Mouse (Mus musculus) cerebellum, postnatal 4 days (tissue): ENCODE results near the gene Bckdha.
A peak's percentile ranks its signal among the peaks of the same experiment; 100 is the strongest.

Experiments used
- DNase-seq, 2 experiments: peaks; one replicate each; pipeline ENCODE4 v3.0.0; 2022; ENCODE audit warnings: low spot score in 2 of 2, mixed read lengths in 1 of 2

Bckdha gene

GRCm38 (mm10) chr7:25658657-25659472, at the start of gene Bckdha, which contains the start of gene Exosc5:
TSS of gene Bckdha (minus strand) at chr7:25658981.
TSS of gene Exosc5 (plus strand) at chr7:25659164.
- peak; percentile 92 to 98 for DNase-seq

GRCm38 (mm10) chr7:25707581-25708292, 49.0 kb upstream of the Bckdha start:
- DNase-seq: no peak

GRCm38 (mm10) chr7:25706578-25707170, 47.9 kb upstream of the Bckdha start:
- DNase-seq: no peak

- DNase-seq: no peak
These were observed 47.0 kb upstream of the Bckdha start for GRCm38 (mm10) chr7:25705801-25706251.

GRCm38 (mm10) chr7:25704716-25705364, 46.1 kb upstream of the Bckdha start:
- DNase-seq: no peak

GRCm38 (mm10) chr7:25703793-25704494, 45.2 kb upstream of the Bckdha start:
- DNase-seq: no peak

- no peak for DNase-seq
These were observed 43.6 kb upstream of the Bckdha start for GRCm38 (mm10) chr7:25702350-25702749.

- DNase-seq: no peak
These were observed 42.0 kb upstream of the Bckdha start for GRCm38 (mm10) chr7:25700732-25701131.

GRCm38 (mm10) chr7:25699851-25700250, 41.1 kb upstream of the Bckdha start:
- DNase-seq: no peak

GRCm38 (mm10) chr7:25694104-25694503, 35.3 kb upstream of the Bckdha start:
- no peak for DNase-seq

- no peak for DNase-seq
These were observed 31.3 kb upstream of the Bckdha start for GRCm38 (mm10) chr7:25690051-25690450.

GRCm38 (mm10) chr7:25689603-25690021, 30.8 kb upstream of the Bckdha start:
- DNase-seq: no peak

- DNase-seq: no peak
These were observed 30.2 kb upstream of the Bckdha start for GRCm38 (mm10) chr7:25688810-25689586.

- DNase-seq: peak in 1 of 2 experiments; percentile 30
These were observed 29.1 kb upstream of the Bckdha start for GRCm38 (mm10) chr7:25687811-25688401.

- DNase-seq: peak in 1 of 2 experiments; percentile 42
These were observed 28.1 kb upstream of the Bckdha start, which contains the start of gene Tgfb1 for GRCm38 (mm10) chr7:25686680-25687531. TSS of gene Tgfb1 (plus strand) at chr7:25687002.

GRCm38 (mm10) chr7:25685926-25686470, 27.2 kb upstream of the Bckdha start:
- DNase-seq: no peak

- no peak for DNase-seq
These were observed 25.9 kb upstream of the Bckdha start for GRCm38 (mm10) chr7:25684659-25685058.

- no peak for DNase-seq
These were observed 24.8 kb upstream of the Bckdha start for GRCm38 (mm10) chr7:25683474-25684180.
